Mouse (Mus musculus) midbrain, embryonic 16.5 days (tissue): ENCODE data around the gene Cdkn2aip. TPM values are rescaled to one million over a fixed set of nuclear protein-coding genes. Genes with fewer than 3 reads are reported as not detected.

Source experiments
- ATAC-seq: fragments of 200-750 bp; cut with Nextera tagmentation; 2 replicates; pipeline ENCODE4 v1.8.0; 2017; ENCODE audit warnings: moderate TSS enrichment
- H3K27ac ChIP-seq: fragments of 300-500 bp; sonication (generic); 2 replicates; pipeline ENCODE4 v1.5.1; 2014; ENCODE audit warnings: mild to moderate bottlenecking, low read length, mixed read lengths
- H3K27me3 ChIP-seq: fragments of 300-500 bp; sonication (generic); 2 replicates; pipeline ENCODE4 v1.6.1; 2014; ENCODE audit warnings: low read depth, low read length, mixed read lengths; ENCODE audit not compliant: control insufficient read depth, insufficient read depth
- H3K36me3 ChIP-seq: fragments of 300-500 bp; sonication (generic); 2 replicates; pipeline ENCODE4 v1.6.1; 2014; ENCODE audit warnings: mild to moderate bottlenecking, low read length, moderate library complexity, mixed read lengths; ENCODE audit not compliant: control insufficient read depth, insufficient read depth
- H3K4me1 ChIP-seq: fragments of 300-500 bp; sonication (generic); 2 replicates; pipeline ENCODE4 v1.6.1; 2014; ENCODE audit warnings: mild to moderate bottlenecking, low read length, mixed read lengths; ENCODE audit not compliant: control insufficient read depth, insufficient read depth
- H3K4me2 ChIP-seq: fragments of 300-500 bp; sonication (generic); 2 replicates; pipeline ENCODE4 v1.6.1; 2014; ENCODE audit warnings: mild to moderate bottlenecking, low read length, mixed read lengths
- H3K4me3 ChIP-seq: fragments of 300-500 bp; sonication (generic); 2 replicates; pipeline ENCODE4 v1.5.1; 2014; ENCODE audit warnings: low read depth, mild to moderate bottlenecking, low read length, moderate library complexity, mixed read lengths
- H3K9ac ChIP-seq: fragments of 300-500 bp; sonication (generic); 2 replicates; pipeline ENCODE4 v1.6.1; 2014; ENCODE audit warnings: low read depth, low read length, mixed read lengths
- H3K9me3 ChIP-seq: fragments of 300-500 bp; sonication (generic); replicated peaks from 2 replicates; pipeline ENCODE4 v1.6.1; 2014; ENCODE audit warnings: mild to moderate bottlenecking, low read length, mixed read lengths; ENCODE audit not compliant: control insufficient read depth, poor library complexity, severe bottlenecking
- WGBS: fragments of 180-500 bp; shearing (Covaris S2); extraction: QIAGEN DNeasy Blood & Tissue Kit; methylation state at CpG from one replicate; pipeline ENCODE4 v1.1.7; 2014; 5-methylcytosine and 5-hydroxymethylcytosine counted together
- polyA plus RNA-seq: library from polyadenylated mRNA; unstranded; fragments of >200 nt; fragmentation: Nextera tagmentation; extraction: Ambion mirVana; gene quantifications from 2 replicates; pipeline ENCODE4 v1.2.1, GENCODE M21; 2015

The Cdkn2aip gene
- polyA plus RNA-seq, 1 experiment from 2014 or later, result 32.7 TPM

DNA sequence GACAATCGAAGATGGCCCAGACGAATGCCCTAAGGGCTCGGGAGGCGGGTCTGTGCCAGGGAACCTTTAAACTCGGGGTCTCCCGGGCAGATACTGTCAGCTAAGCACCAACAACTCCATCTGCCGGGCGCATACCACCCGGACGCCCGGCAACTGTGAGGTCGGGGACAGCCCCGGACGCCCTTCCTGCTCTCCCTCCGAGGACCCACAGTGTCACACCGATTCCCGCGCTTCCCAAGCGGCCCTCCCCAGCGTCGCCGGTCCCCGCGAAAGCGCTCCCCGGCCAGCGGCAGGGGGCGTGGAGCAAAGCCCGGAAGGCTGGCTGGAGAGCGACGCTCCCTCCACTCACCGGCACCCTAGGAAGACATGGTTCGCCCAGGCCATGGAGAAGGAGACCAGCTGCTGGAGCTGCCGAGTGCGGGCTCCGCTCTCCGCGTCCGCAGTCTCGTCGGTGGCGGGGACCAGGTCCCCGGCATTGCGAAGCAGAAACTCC is 515 bp downstream of the Cdkn2aip start:
- ATAC-seq, result peak; percentile 63
- Histone ChIP-seq H3K4me3 (peak overlapping the region; percentile 99), H3K36me3 (peaks cover 18% of the 10 kb centered on the region), H3K9ac (peak overlapping the region; percentile 95), H3K9me3 (no peaks in the 10 kb centered on the region), H3K27ac (peak overlapping the region; percentile 94), H3K27me3 (no peaks in the 10 kb centered on the region), H3K4me1 (peaks cover 21% of the 10 kb centered on the region), H3K4me2 (peak overlapping the region; percentile 61)
- WGBS, result 0% methylated on average over 44 of the region's 44 CpGs

DNA sequence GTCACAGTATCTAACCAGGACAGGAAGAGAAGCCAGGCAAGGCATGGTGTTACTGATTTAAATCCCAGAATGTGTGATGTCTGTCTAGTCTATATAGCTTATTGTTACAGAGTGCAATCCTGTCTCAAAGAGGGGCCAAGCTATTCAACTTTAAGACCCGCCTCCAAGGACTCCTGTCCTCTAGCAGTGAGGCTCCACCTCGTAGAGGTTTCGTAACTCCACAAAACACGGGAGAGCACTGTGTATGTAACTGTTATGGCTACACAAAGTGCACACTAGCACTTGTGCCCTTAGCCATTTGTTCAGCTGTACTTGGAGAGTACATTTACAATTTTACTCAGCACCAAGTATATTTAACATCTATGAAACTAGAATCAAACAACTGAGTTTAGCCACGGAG is 5.6 kb downstream of the Cdkn2aip start:
- Histone ChIP-seq H3K9me3 (no peaks in the 10 kb centered on the region), H3K4me1 (peaks cover 21% of the 10 kb centered on the region), H3K4me3 (no peak overlapping the region), H3K9ac (no peak overlapping the region), H3K27me3 (no peaks in the 10 kb centered on the region), H3K27ac (no peak overlapping the region), H3K4me2 (no peak overlapping the region), H3K36me3 (peaks cover 30% of the 10 kb centered on the region)
- no peak for ATAC-seq
- 82% methylated on average over 5 of the region's 5 CpGs for WGBS

DNA sequence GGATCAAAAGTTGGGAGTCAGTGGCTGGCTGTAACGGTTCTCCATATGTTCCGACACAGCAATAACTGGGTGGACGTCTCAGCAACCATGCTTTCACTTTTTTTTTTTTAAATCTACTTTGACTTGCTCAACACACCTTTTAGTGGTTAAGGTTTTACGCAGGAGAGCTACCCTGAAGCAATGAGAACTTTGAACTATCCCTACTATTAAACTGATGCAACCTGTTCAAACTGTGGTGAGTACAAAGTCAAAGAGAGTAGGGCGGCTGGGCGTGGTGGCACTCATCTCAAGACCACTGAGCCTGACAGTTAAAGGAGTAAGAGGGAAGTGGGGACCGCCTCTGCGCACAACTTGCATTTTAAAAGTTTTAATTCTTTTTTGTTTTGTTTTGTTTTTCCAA is 7.0 kb downstream of the Cdkn2aip start:
- H3K4me1 ChIP-seq, result peaks cover 12% of the 10 kb centered on the region; the same call in 1 of the 2 replicates
- H3K27ac ChIP-seq, result no peak overlapping the region
- no peak overlapping the region for H3K4me3 ChIP-seq
- no peak overlapping the region for H3K4me2 ChIP-seq
- WGBS, result 98% methylated on average over 8 of the region's 8 CpGs
- H3K9me3 ChIP-seq, result no peaks in the 10 kb centered on the region
- no peak overlapping the region for H3K9ac ChIP-seq
- H3K27me3 ChIP-seq, result no peaks in the 10 kb centered on the region
- H3K36me3 ChIP-seq, result peaks cover 27% of the 10 kb centered on the region
- ATAC-seq, result no peak

DNA sequence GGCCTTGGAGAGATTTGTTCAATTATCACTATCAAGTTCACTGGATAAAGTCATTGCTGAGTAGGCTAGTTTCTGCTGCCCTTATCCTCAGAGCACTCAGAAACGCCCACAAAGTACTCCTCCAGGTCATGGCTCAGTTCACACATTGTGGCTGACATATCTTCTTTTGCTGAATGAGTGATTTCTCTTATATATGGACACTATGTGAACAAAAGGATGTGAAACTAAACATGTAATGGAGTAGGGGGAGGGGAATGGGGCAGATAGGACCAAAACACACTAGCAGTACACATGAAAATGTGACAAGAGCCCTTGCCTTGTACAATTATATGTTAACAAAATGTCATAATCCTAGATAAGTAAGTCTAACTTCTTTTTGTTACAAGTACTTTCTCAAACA is 11.4 kb downstream of the Cdkn2aip start:
- Histone ChIP-seq H3K4me1 (no peaks in the 10 kb centered on the region), H3K4me3 (no peak overlapping the region), H3K9ac (no peak overlapping the region), H3K9me3 (no peaks in the 10 kb centered on the region), H3K27me3 (no peaks in the 10 kb centered on the region), H3K36me3 (0 out of 2 replicates have a peak, but pooled peaks cover 6% of the 10 kb centered on the region), H3K27ac (no peak overlapping the region), H3K4me2 (no peak overlapping the region)
- no peak for ATAC-seq
- 31% methylated on average over 1 of the region's 1 CpGs for WGBS

DNA sequence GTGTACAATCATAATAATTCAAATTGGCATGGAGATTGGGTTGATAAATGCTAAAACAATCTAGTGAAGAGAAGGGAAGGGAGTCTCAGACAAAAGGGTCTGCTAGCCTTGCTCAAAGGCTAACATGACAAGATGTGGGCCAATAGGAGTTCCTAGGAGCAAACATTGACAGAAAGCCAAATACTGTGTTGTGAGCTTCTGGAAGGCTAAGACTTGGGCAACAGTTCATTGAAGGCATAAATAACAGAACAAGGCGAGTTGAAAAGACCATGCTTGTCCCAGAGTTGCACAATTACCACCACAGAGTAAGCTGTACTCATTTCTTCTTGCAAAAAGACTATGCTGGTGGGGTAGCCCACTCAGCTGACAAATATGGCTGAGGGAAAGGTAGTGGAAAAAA is 16.0 kb downstream of the Cdkn2aip start:
- no peaks in the 10 kb centered on the region for H3K4me1 ChIP-seq
- H3K27me3 ChIP-seq, result no peaks in the 10 kb centered on the region
- no peak overlapping the region for H3K4me3 ChIP-seq
- no peaks in the 10 kb centered on the region for H3K9me3 ChIP-seq
- ATAC-seq, result no peak
- 81% methylated on average over 1 of the region's 1 CpGs for whole genome bisulfite sequencing
- H3K9ac ChIP-seq, result no peak overlapping the region
- H3K4me2 ChIP-seq, result no peak overlapping the region
- H3K27ac ChIP-seq, result no peak overlapping the region
- no peaks in the 10 kb centered on the region for H3K36me3 ChIP-seq

DNA sequence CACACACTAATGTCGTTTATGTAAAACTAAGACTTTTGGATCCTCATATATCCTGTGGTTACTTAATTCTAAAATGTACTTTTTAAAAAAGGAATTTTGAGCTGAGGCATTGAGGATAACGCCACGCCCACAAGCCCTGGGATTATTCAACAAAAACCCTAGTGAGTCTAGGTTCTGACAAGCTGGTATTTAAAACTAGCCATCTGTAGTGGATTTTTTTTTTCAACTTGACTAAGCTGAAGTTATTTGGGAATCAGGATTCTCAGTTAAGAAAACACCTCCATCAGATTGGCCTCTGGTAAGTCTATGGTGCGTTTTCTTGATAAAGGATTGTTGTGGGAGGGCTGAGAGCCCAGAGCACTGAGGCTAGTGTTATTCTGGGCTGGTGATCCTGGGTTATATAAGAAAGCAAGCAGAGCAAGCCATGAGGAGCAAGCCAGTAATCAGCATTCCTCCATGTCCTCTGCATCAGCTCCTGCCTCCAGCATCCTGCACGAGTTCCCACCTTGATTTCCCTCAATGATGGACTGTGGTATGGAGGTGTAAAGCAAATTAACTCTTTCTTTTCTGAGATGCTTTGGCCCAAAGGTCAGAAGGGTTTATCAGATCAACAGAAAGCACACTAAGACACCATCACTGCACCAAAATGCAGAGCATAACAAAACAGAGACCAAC is 18.2 kb downstream of the Cdkn2aip start:
- Histone ChIP-seq H3K4me1 (no peaks in the 10 kb centered on the region), H3K27me3 (no peaks in the 10 kb centered on the region), H3K36me3 (no peaks in the 10 kb centered on the region), H3K9ac (no peak overlapping the region), H3K4me3 (no peak overlapping the region), H3K9me3 (no peaks in the 10 kb centered on the region), H3K4me2 (no peak overlapping the region), H3K27ac (no peak overlapping the region)
- WGBS, result 83% methylated on average over 5 of the region's 5 CpGs
- no peak for ATAC-seq

DNA sequence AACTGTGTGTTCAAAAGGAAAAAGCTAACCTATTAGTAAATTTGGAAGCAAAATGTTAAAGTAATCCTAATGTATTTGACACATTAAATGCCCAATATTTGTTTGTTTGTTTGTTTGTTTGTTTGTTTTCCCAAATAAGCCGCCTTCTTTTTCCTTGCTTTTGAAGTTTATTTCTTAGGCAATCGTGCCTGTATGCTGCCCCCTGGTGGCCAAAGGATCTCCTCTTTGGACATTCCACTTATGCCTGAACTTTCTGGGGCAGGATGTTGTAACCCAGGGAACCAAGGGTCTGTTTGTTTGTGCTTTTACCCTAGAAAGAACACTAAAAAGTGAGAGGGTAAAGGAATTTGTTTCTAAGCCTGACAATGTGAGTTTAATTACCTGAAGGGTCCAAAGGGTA is 20.6 kb downstream of the Cdkn2aip start:
- WGBS, result 13% methylated on average over 2 of the region's 2 CpGs
- no peak for ATAC-seq
- H3K27ac ChIP-seq, result no peak overlapping the region
- H3K9ac ChIP-seq, result no peak overlapping the region
- H3K4me3 ChIP-seq, result no peak overlapping the region
- no peaks in the 10 kb centered on the region for H3K36me3 ChIP-seq
- no peak overlapping the region for H3K4me2 ChIP-seq
- no peaks in the 10 kb centered on the region; the same call in 1 of the 2 replicates for H3K9me3 ChIP-seq
- H3K27me3 ChIP-seq, result no peaks in the 10 kb centered on the region
- no peaks in the 10 kb centered on the region for H3K4me1 ChIP-seq

DNA sequence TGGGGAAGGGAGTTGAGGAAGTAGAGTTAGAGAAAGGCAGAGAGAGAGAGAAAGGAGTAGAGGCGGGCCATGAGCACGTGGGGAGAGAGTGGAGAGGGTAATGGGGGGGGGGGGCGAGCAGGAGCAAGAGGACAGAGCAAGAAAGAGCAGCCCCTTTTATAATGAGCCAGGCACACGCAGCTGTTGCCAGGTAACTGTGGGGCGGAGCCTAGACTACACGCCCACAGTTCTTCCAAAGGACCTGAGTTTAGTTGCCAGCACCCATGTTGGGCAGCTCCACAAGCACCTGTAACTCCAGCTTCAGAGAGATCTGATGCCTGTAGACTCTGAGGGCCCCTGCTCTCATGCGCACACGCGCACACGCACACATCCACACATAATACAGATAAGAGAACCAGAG is 21.9 kb downstream of the Cdkn2aip start:
- H3K27ac ChIP-seq, result no peak overlapping the region
- H3K9me3 ChIP-seq, result no peaks in the 10 kb centered on the region; the same call in 1 of the 2 replicates
- no peaks in the 10 kb centered on the region for H3K4me1 ChIP-seq
- no peaks in the 10 kb centered on the region for H3K27me3 ChIP-seq
- no peak overlapping the region for H3K9ac ChIP-seq
- 75% methylated on average over 9 of the region's 10 CpGs for WGBS
- no peak overlapping the region for H3K4me3 ChIP-seq
- no peak overlapping the region for H3K4me2 ChIP-seq
- ATAC-seq, result no peak
- H3K36me3 ChIP-seq, result no peaks in the 10 kb centered on the region

DNA sequence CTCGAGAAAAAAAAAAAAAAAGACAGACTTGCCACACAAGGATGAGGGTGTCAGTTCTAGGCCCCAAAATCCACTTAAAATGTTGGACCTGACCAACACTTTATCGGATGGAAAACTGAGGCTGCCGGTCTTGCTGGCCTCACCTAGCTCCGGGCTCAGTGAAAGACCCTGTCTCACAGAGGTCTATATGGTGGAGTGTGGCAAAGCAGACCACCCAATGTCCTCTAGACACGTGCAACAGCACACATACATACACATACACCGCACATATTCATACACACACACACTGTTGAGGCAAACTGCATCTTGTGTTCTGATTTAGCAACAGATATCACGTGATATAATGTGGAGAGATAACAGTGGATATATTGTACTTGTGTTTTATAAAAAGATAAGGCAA is 22.4 kb downstream of the Cdkn2aip start:
- H3K36me3 ChIP-seq, result no peaks in the 10 kb centered on the region

More for the DNA sequence above, 22.4 kb downstream of the Cdkn2aip start:
- 33% methylated on average over 7 of the region's 7 CpGs for WGBS
- no peaks in the 10 kb centered on the region for H3K27me3 ChIP-seq
- no peaks in the 10 kb centered on the region; the same call in 1 of the 2 replicates for H3K9me3 ChIP-seq
- no peak overlapping the region for H3K4me2 ChIP-seq
- no peaks in the 10 kb centered on the region for H3K4me1 ChIP-seq
- no peak for ATAC-seq
- no peak overlapping the region for H3K27ac ChIP-seq
- H3K4me3 ChIP-seq, result no peak overlapping the region
- H3K9ac ChIP-seq, result no peak overlapping the region
